Mouse (Mus musculus) midbrain, postnatal 0 days (tissue): ENCODE measurements around the gene Farp1. TPM values are rescaled to one million over a fixed set of nuclear protein-coding genes. Genes with fewer than 3 reads are reported as not detected.
A peak's percentile ranks its signal among the peaks of the same experiment; 100 is the strongest.

Experiments used
- ATAC-seq: fragments of 200-750 bp; cut with Nextera tagmentation; 2 replicates; pipeline ENCODE4 v1.8.0; 2017; ENCODE audit warnings: moderate number of reproducible peaks, mild to moderate bottlenecking, moderate TSS enrichment, moderate library complexity; ENCODE audit not compliant: low FRiP score
- DNase-seq: peaks from one replicate; pipeline ENCODE4 v3.0.0-alpha.2; 2015; ENCODE audit warnings: low spot score
- H3K27ac ChIP-seq: fragments of 300-500 bp; sonication (generic); 2 replicates; pipeline ENCODE4 v1.5.1; 2014; ENCODE audit warnings: low read depth, mild to moderate bottlenecking, low read length, mixed read lengths
- H3K27me3 ChIP-seq: fragments of 300-500 bp; sonication (generic); 2 replicates; pipeline ENCODE4 v1.6.1; 2014; ENCODE audit warnings: low read length, control low read depth, mixed read lengths; ENCODE audit not compliant: insufficient read depth
- H3K36me3 ChIP-seq: fragments of 300-500 bp; sonication (generic); 2 replicates; pipeline ENCODE4 v1.6.1; 2014; ENCODE audit warnings: low read length, control low read depth, mixed read lengths; ENCODE audit not compliant: insufficient read depth
- H3K4me1 ChIP-seq: fragments of 300-500 bp; sonication (generic); 2 replicates; pipeline ENCODE4 v1.6.1; 2014; ENCODE audit warnings: mild to moderate bottlenecking, control low read depth, antibody characterized with exemption, low read length, mixed read lengths; ENCODE audit not compliant: insufficient read depth
- H3K4me2 ChIP-seq: fragments of 300-500 bp; sonication (generic); 2 replicates; pipeline ENCODE4 v1.6.1; 2014; ENCODE audit warnings: low read depth, mild to moderate bottlenecking, low read length, mixed read lengths; ENCODE audit not compliant: poor library complexity, severe bottlenecking
- H3K4me3 ChIP-seq: fragments of 300-500 bp; sonication (generic); 2 replicates; pipeline ENCODE4 v1.5.1; 2014; ENCODE audit warnings: low read depth, mild to moderate bottlenecking, low read length, moderate library complexity
- H3K9ac ChIP-seq: fragments of 300-500 bp; sonication (generic); replicated peaks from 2 replicates; pipeline ENCODE4 v1.6.1; 2014; ENCODE audit warnings: mild to moderate bottlenecking, low read length, moderate library complexity, mixed read lengths; ENCODE audit not compliant: poor library complexity, severe bottlenecking
- H3K9me3 ChIP-seq: fragments of 300-500 bp; sonication (generic); 2 replicates; pipeline ENCODE4 v1.6.1; 2016; ENCODE audit warnings: low read length, control low read depth
- CTCF ChIP-seq: IDR thresholded peaks from 2 replicates; pipeline ENCODE4 v1.5.1; 2016; ENCODE audit warnings: antibody characterized with exemption, mild to moderate bottlenecking
- WGBS: fragments of 180-500 bp; shearing (Covaris S2); extraction: QIAGEN DNeasy Blood & Tissue Kit; methylation state at CpG from one replicate; pipeline ENCODE4 v1.1.7; 2014; 5-methylcytosine and 5-hydroxymethylcytosine counted together
- polyA plus RNA-seq: library from polyadenylated mRNA; unstranded; fragments of >200 nt; fragmentation: Nextera tagmentation; extraction: Ambion mirVana; gene quantifications from 2 replicates; pipeline ENCODE4 v1.2.1, GENCODE M21; 2015
- total RNA-seq: library from RNA; depleted of rRNA; stranded (reverse); fragments of >200 nt; gene quantifications from 2 replicates; pipeline ENCODE4 v1.2.3, GENCODE M21; 2014

The Farp1 gene
- total and polyA plus RNA-seq, 2 experiments from 2014 or later, result 41.8 to 113 TPM

GRCm38 (mm10) chr14:121263912-121264311, 228.9 kb downstream of the Farp1 start:
- ATAC-seq (no peak), DNase-seq (no peak)
- Histone ChIP-seq H3K36me3 (peaks cover 18% of the 10 kb centered on the region), H3K9ac (no peak overlapping the region), H3K4me3 (no peak overlapping the region), H3K27me3 (no peaks in the 10 kb centered on the region), H3K4me2 (no peak overlapping the region), H3K27ac (no peak overlapping the region), H3K4me1 (no peaks in the 10 kb centered on the region), H3K9me3 (no peaks in the 10 kb centered on the region)
- WGBS, result 85% methylated on average over 2 of the region's 2 CpGs
- no peak for TF ChIP-seq CTCF

GRCm38 (mm10) chr14:121264453-121264852, 229.5 kb downstream of the Farp1 start:
- ATAC-seq (no peak), DNase-seq (no peak)
- 81% methylated on average over 6 of the region's 6 CpGs for WGBS
- no peaks in the 10 kb centered on the region for H3K9me3 ChIP-seq
- H3K4me1 ChIP-seq, result no peaks in the 10 kb centered on the region
- H3K4me2 ChIP-seq, result no peak overlapping the region
- no peak for TF ChIP-seq CTCF
- H3K4me3 ChIP-seq, result no peak overlapping the region
- no peak overlapping the region for H3K27ac ChIP-seq
- no peak overlapping the region for H3K9ac ChIP-seq
- no peaks in the 10 kb centered on the region for H3K27me3 ChIP-seq
- peaks cover 18% of the 10 kb centered on the region for H3K36me3 ChIP-seq

GRCm38 (mm10) chr14:121267801-121268200, 232.8 kb downstream of the Farp1 start:
- H3K9ac ChIP-seq, result no peak overlapping the region
- peaks cover 35% of the 10 kb centered on the region for H3K36me3 ChIP-seq
- no peak overlapping the region for H3K4me3 ChIP-seq
- H3K27me3 ChIP-seq, result no peaks in the 10 kb centered on the region
- no peak overlapping the region for H3K4me2 ChIP-seq
- 65% methylated on average over 8 of the region's 8 CpGs for WGBS
- no peak for TF ChIP-seq CTCF
- H3K9me3 ChIP-seq, result no peaks in the 10 kb centered on the region
- DNase-seq (no peak), ATAC-seq (no peak)
- no peak overlapping the region for H3K27ac ChIP-seq
- no peaks in the 10 kb centered on the region for H3K4me1 ChIP-seq

- H3K4me1 ChIP-seq, result no peaks in the 10 kb centered on the region
- no peak overlapping the region for H3K4me3 ChIP-seq
- H3K27ac ChIP-seq, result no peak overlapping the region
- H3K27me3 ChIP-seq, result no peaks in the 10 kb centered on the region
- no peak overlapping the region for H3K4me2 ChIP-seq
- TF ChIP-seq CTCF, result no peak
- WGBS, result 89% methylated on average over 6 of the region's 6 CpGs
- no peak overlapping the region for H3K9ac ChIP-seq
- no peaks in the 10 kb centered on the region for H3K9me3 ChIP-seq
- ATAC-seq, result no peak
- no peak for DNase-seq
- peaks cover 48% of the 10 kb centered on the region for H3K36me3 ChIP-seq
Measured at GRCm38 (mm10) chr14:121270490-121270889, 235.5 kb downstream of the Farp1 start.

DNA sequence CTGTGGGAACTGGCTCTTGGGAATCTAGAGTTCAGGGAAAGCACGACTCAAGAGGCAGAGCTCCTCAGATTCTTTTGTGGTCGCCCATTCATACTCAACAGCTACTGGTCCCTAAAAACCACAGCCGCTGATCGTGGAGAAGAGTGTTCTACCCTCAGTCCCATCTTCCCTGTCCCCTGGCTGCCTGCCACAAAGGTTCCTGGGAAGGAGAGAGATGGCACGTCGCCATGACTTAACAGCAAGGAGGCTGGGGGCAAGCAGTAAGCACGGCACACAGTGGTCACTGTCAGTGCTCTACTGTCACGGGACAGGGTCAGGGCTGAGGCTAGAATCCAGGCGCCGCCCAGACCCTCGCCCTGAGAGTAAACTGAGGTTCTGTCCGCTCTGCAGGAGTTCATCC, 240.0 kb downstream of the Farp1 start:
- Histone ChIP-seq H3K27me3 (no peaks in the 10 kb centered on the region), H3K4me2 (no peak overlapping the region), H3K36me3 (peaks cover 70% of the 10 kb centered on the region), H3K4me1 (no peaks in the 10 kb centered on the region), H3K9ac (no peak overlapping the region), H3K4me3 (no peak overlapping the region), H3K9me3 (no peaks in the 10 kb centered on the region), H3K27ac (no peak overlapping the region)
- DNase-seq (no peak), ATAC-seq (no peak)
- TF ChIP-seq CTCF, result no peak
- 79% methylated on average over 11 of the region's 12 CpGs for WGBS

DNA sequence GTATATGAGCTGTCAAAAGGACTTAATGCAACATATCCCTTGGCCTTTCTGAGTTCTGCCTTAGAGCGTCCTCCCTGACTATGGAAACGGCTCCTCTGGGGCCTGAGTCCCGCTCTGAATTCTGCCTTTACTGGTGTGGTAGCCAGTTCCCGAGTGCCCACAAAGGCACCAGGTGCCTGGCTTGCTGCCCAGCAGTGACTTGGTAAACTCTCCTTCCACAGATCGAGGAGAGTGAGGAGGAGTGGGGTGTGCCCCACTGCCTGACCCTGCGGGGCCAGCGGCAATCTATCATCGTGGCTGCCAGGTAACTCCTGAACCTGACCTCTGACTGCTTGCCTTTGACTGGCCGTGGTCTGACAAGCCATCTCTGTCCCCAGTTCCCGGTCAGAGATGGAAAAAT, 241.0 kb downstream of the Farp1 start:
- H3K27me3 ChIP-seq, result no peaks in the 10 kb centered on the region
- DNase-seq, result no peak
- no peaks in the 10 kb centered on the region for H3K9me3 ChIP-seq
- no peak overlapping the region for H3K4me2 ChIP-seq
- no peak overlapping the region for H3K9ac ChIP-seq
- no peak overlapping the region for H3K4me3 ChIP-seq
- TF ChIP-seq CTCF, result no peak
- H3K27ac ChIP-seq, result no peak overlapping the region
- no peaks in the 10 kb centered on the region for H3K4me1 ChIP-seq
- ATAC-seq, result no peak
- H3K36me3 ChIP-seq, result peaks cover 72% of the 10 kb centered on the region
- 92% methylated on average over 10 of the region's 10 CpGs for WGBS

DNA sequence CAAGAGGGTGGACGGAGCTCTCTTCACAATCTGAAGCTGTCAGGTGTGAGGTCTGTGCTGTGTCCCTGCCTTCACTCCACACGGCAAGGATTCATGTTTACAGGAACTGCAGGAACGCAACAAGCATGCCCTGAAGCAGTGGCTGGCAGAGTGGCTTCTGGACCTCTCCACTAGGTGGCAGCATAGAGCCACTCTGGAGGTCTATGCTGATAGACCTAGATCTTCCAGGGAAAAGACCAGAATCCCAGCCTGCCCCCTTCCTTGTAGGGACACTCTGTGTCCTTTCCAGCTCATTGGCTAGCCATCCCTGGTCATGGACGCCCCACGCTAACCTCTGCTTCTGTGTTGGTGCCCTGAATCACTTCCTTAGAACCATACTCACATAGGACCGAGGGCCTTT, 244.1 kb downstream of the Farp1 start:
- H3K4me2 ChIP-seq, result no peak overlapping the region
- ATAC-seq (peak; percentile 65), DNase-seq (peak; percentile 92)
- H3K4me1 ChIP-seq, result no peaks in the 10 kb centered on the region
- no peak overlapping the region for H3K27ac ChIP-seq
- H3K9ac ChIP-seq, result no peak overlapping the region
- no peak overlapping the region for H3K4me3 ChIP-seq
- peaks cover 63% of the 10 kb centered on the region for H3K36me3 ChIP-seq
- peak; percentile 99 for TF ChIP-seq CTCF
- WGBS, result 33% methylated on average over 6 of the region's 6 CpGs
- no peaks in the 10 kb centered on the region for H3K9me3 ChIP-seq
- no peaks in the 10 kb centered on the region for H3K27me3 ChIP-seq
